Mouse (Mus musculus): Measurements from ENCODE around the gene Zfp219. TPM values are rescaled to one million over a fixed set of nuclear protein-coding genes. Genes with fewer than 3 reads are reported as not detected.

Gene Zfp219
- polyA plus RNA-seq, 1 experiment from 2014 or later = 105 TPM

DNA sequence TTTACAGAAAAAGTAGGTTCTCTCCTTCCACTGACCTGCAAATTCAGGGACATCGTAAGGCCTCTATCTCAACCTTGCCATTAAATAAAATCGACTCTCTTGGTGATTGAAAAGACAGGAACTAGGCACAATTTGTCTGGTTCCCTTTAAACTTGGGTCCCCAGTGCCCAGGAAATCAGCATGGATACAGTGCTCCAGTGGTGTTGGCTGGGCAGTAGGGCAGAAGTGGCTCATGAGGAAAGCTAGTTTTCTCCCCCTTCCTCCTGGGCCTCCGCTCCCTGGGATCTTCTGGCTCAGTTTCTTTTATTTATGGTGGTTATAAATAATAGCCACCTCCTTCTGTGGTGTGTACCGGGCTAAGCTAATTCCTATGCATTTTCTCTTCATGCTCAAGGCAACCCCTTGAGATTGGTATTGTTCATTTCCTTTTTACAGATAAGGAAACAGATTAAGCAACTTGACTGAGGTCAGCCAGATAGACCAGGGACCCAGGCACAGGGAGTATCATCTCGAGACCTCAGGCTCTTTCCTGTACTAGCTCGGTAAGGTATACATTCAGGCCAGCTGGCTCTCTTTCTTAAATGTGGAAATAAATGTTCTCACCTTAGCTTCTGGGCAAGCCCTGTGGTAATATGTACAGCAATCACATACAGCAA, 5.0 kb downstream of the Zfp219 start, which contains the start of gene Tmem253:
Gene Tmem253 (plus strand): TSS at position 214 of the 656 bp plus-strand sequence.
- Histone ChIP-seq H3K36me3 (ENCODE audit: control insufficient read depth, insufficient read depth, low read length) (no peaks in the 10 kb centered on the region), H3K27me3 (ENCODE audit: control insufficient read depth, insufficient read depth, low read length) (no peaks in the 10 kb centered on the region), H3K27ac (ENCODE audit: low read depth, low read length) (peak within 1 kb of the TSS; percentile 100), H3K4me1 (replicated peaks; ENCODE audit: control insufficient read depth, insufficient read depth, low read length) (peaks cover 42% of the 10 kb centered on the region), H3K9me3 (ENCODE audit: control insufficient read depth, low read length) (no peaks in the 10 kb centered on the region), H3K9ac (ENCODE audit: low read length) (peak within 1 kb of the TSS; percentile 96), H3K4me2 (ENCODE audit: low read depth, low read length, severe bottlenecking) (peak within 1 kb of the TSS; percentile 76), H3K4me3 (ENCODE audit: low read depth, low read length) (peak within 1 kb of the TSS; percentile 82)
- ATAC-seq (replicated peaks; ENCODE audit: low FRiP score) (no peak), DNase-seq (ENCODE audit: low spot score) (no peak)
- 50% methylated on average over 6 of the region's 6 CpGs for WGBS

DNA sequence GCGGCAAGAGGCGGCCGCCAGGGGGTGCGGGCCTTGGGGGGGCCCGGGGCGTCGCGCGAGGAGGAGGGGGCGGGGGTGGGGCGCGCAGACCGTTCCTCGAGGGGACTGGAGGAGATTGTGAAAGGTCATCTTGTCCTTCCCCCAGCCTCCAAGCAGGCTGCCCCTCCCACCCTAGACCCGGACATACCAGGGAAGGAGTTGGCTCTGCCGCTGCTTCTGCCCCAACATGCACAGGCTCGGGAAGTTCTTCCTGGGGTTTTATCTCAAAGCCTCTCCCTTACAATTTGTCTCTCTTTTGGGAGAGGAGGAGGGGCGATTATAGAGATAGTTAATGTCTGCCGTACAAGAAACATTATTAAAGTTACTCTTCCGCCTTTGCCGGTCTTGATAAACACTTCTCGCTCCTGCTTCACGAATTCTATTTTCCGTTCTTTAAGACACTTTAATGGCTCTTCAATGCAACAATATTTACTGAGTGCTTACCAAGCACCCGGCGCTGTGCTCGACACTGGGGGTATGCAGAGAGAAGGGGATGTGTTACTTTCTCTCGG, 5.7 kb downstream of the Zfp219 start:
- WGBS = under 1% methylated on average over 22 of the region's 28 CpGs
- H3K4me1 ChIP-seq (replicated peaks; ENCODE audit: control insufficient read depth, insufficient read depth, low read length) = peaks cover 44% of the 10 kb centered on the region
- no peak for DNase-seq (ENCODE audit: low spot score)
- H3K36me3 ChIP-seq (ENCODE audit: control insufficient read depth, insufficient read depth, low read length) = no peaks in the 10 kb centered on the region
- peak overlapping the region; percentile 76 for H3K4me2 ChIP-seq (ENCODE audit: low read depth, low read length, severe bottlenecking)
- ATAC-seq (replicated peaks; ENCODE audit: low FRiP score) = peak; percentile 24; the same call in 1 of the 2 replicates
- no peaks in the 10 kb centered on the region for H3K9me3 ChIP-seq (ENCODE audit: control insufficient read depth, low read length)
- H3K27me3 ChIP-seq (ENCODE audit: control insufficient read depth, insufficient read depth, low read length) = no peaks in the 10 kb centered on the region
- H3K9ac ChIP-seq (ENCODE audit: low read length) = peak overlapping the region; percentile 96
- H3K4me3 ChIP-seq (ENCODE audit: low read depth, low read length) = peak overlapping the region; percentile 82
- peak overlapping the region; percentile 100 for H3K27ac ChIP-seq (ENCODE audit: low read depth, low read length)

DNA sequence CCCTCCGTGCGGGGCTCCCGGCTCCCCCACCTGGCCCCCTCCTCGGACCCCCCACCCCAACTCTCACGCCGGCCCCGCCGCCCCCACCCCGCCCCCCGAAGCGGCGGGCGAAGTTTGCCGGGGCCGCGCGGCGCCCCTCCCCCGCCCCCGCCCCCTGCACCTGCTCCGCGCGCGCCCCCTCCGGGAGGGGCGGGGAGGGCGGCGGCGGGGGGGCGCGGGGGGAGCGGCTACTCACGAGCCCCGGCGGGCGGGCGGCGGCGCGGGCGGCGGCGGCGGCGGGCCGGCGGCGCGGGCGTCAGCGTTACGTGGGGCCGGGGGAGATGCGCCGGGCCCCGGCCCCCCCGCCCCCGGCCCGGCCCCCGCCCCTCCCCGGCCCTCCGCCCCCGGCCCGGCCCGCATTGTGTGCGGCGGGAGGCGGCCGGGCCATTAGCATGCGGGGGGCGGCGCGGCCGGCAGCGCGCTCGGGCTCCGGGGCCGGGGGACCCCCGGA, 6.2 kb downstream of the Zfp219 start:
- H3K4me2 ChIP-seq (ENCODE audit: low read depth, low read length, severe bottlenecking) = peak overlapping the region; percentile 76
- no peaks in the 10 kb centered on the region for H3K9me3 ChIP-seq (ENCODE audit: control insufficient read depth, low read length)
- WGBS = 2% methylated on average over 16 of the region's 80 CpGs
- H3K27ac ChIP-seq (ENCODE audit: low read depth, low read length) = peak overlapping the region; percentile 100
- peaks cover 49% of the 10 kb centered on the region for H3K4me1 ChIP-seq (replicated peaks; ENCODE audit: control insufficient read depth, insufficient read depth, low read length)
- peak overlapping the region; percentile 82 for H3K4me3 ChIP-seq (ENCODE audit: low read depth, low read length)
- DNase-seq (ENCODE audit: low spot score) (peak; percentile 89), ATAC-seq (replicated peaks; ENCODE audit: low FRiP score) (peak; percentile 5; the same call in 1 of the 2 replicates)
- no peaks in the 10 kb centered on the region for H3K36me3 ChIP-seq (ENCODE audit: control insufficient read depth, insufficient read depth, low read length)
- peak overlapping the region; percentile 96 for H3K9ac ChIP-seq (ENCODE audit: low read length)
- no peaks in the 10 kb centered on the region for H3K27me3 ChIP-seq (ENCODE audit: control insufficient read depth, insufficient read depth, low read length)

DNA sequence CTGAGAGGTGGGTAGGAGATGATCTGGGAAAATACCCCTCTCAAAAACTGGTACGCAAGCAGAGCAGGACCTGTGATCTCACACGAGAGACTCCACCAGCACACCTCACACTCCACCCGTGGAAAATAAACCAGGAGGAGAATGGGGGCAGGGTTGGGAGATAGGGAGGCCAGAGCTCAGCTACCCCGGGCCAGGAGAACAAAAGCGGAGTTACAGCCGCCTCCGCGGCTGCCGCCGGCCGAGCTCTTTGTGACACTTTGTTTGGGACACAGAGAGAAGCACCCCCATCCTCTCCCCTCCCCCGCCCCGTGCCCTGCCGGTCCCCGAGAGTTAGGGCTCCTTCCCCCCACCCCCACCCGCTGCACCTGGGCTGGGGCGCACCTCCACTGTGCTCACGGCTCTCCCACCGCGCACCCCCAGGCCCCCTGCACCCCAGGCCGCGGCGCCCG, 6.7 kb downstream of the Zfp219 start:
- peaks cover 49% of the 10 kb centered on the region for H3K4me1 ChIP-seq (replicated peaks; ENCODE audit: control insufficient read depth, insufficient read depth, low read length)
- H3K9me3 ChIP-seq (ENCODE audit: control insufficient read depth, low read length) = no peaks in the 10 kb centered on the region
- 2% methylated on average over 24 of the region's 24 CpGs for WGBS
- peak overlapping the region; percentile 76 for H3K4me2 ChIP-seq (ENCODE audit: low read depth, low read length, severe bottlenecking)
- H3K27ac ChIP-seq (ENCODE audit: low read depth, low read length) = peak overlapping the region; percentile 100
- H3K4me3 ChIP-seq (ENCODE audit: low read depth, low read length) = peak overlapping the region; percentile 82
- ATAC-seq (replicated peaks; ENCODE audit: low FRiP score) = peak; percentile 12
- H3K9ac ChIP-seq (ENCODE audit: low read length) = peak overlapping the region; percentile 96
- no peaks in the 10 kb centered on the region for H3K27me3 ChIP-seq (ENCODE audit: control insufficient read depth, insufficient read depth, low read length)
- H3K36me3 ChIP-seq (ENCODE audit: control insufficient read depth, insufficient read depth, low read length) = no peaks in the 10 kb centered on the region
- peak; percentile 85 for DNase-seq (ENCODE audit: low spot score)

DNA sequence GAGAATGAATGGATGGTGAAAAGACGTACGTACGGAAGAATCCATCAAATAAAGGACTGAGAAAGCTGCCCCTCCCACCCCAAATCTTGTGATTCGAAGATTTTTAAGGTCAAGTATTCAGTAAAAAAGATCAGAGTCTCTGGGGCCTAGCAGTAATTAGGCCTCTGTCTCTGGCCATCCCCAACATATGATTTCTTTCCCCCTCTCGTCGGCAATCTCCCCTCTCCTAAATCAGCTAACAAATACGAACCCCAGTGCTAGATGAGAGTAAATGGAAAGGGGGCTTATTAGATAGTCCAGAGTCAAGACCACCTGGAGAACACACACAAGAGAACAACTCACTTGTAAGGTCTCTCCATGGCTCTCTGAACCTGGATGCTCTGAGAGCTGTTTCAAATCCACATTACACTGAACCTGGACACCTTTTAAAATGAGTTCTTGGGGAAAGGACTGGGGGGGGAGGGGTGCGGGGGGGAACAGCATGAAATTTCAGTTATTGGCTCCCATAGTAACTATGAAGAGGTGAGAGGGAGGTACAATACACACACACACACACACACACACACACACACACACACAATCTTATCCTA, 7.4 kb downstream of the Zfp219 start:
- DNase-seq (ENCODE audit: low spot score) = no peak
- peak overlapping the region; percentile 100 for H3K27ac ChIP-seq (ENCODE audit: low read depth, low read length)
- peaks cover 5% of the 10 kb centered on the region for H3K36me3 ChIP-seq (ENCODE audit: control insufficient read depth, insufficient read depth, low read length)
- no peak for ATAC-seq (replicated peaks; ENCODE audit: low FRiP score)
- peak overlapping the region; percentile 96 for H3K9ac ChIP-seq (ENCODE audit: low read length)
- WGBS = 11% methylated on average over 8 of the region's 8 CpGs
- peaks cover 49% of the 10 kb centered on the region for H3K4me1 ChIP-seq (replicated peaks; ENCODE audit: control insufficient read depth, insufficient read depth, low read length)
- no peaks in the 10 kb centered on the region for H3K27me3 ChIP-seq (ENCODE audit: control insufficient read depth, insufficient read depth, low read length)
- H3K9me3 ChIP-seq (ENCODE audit: control insufficient read depth, low read length) = no peaks in the 10 kb centered on the region
- H3K4me2 ChIP-seq (ENCODE audit: low read depth, low read length, severe bottlenecking) = peak overlapping the region; percentile 76
- peak overlapping the region; percentile 82 for H3K4me3 ChIP-seq (ENCODE audit: low read depth, low read length)

DNA sequence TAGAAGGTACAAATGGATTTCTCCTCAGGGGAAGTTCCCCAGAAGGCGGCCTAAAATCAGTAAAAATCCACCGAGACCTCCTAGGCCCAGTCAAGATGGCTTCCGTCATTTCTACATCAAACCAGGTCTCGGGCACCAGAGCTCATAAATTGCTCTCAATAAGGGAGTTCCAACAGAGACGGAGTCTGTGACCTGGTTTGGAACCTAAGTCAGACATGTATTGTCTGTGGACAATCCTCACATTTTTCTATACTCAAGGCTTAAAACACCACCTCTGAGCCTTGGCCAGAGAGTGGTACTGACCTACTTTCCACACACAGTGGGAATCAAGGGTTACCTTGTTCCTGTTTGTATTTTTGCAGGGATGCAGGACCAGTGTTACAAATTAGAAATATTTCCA, 8.0 kb downstream of the Zfp219 start:
- peaks cover 51% of the 10 kb centered on the region for H3K4me1 ChIP-seq (replicated peaks; ENCODE audit: control insufficient read depth, insufficient read depth, low read length)
- peak overlapping the region; percentile 100 for H3K27ac ChIP-seq (ENCODE audit: low read depth, low read length)
- H3K4me3 ChIP-seq (ENCODE audit: low read depth, low read length) = peak overlapping the region; percentile 82
- H3K9me3 ChIP-seq (ENCODE audit: control insufficient read depth, low read length) = no peaks in the 10 kb centered on the region
- WGBS = 47% methylated on average over 5 of the region's 5 CpGs
- H3K9ac ChIP-seq (ENCODE audit: low read length) = peak overlapping the region; percentile 96
- DNase-seq (ENCODE audit: low spot score) (no peak), ATAC-seq (replicated peaks; ENCODE audit: low FRiP score) (no peak)
- peaks cover 5% of the 10 kb centered on the region for H3K36me3 ChIP-seq (ENCODE audit: control insufficient read depth, insufficient read depth, low read length)
- no peaks in the 10 kb centered on the region for H3K27me3 ChIP-seq (ENCODE audit: control insufficient read depth, insufficient read depth, low read length)
- peak overlapping the region; percentile 76 for H3K4me2 ChIP-seq (ENCODE audit: low read depth, low read length, severe bottlenecking)

DNA sequence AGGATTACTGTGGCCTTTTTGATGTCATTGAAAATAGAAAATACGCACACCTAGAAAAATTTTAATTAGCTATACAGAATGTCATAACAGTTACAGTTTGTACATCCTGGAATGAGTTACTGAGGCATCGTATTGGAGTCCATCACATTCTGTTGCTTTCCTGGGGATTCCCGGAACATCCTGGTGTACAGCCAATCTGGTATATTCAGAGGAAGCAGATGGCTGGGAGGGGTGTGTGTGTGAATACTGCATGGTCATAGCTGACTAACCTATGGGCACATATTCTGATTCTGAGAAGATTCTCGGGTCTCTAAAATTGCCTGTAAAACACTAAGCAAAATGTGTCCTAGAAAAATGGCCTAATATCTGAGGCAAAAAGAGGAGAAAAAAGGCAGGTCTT, 8.4 kb downstream of the Zfp219 start:
- peaks cover 52% of the 10 kb centered on the region for H3K4me1 ChIP-seq (replicated peaks; ENCODE audit: control insufficient read depth, insufficient read depth, low read length)
- H3K27ac ChIP-seq (ENCODE audit: low read depth, low read length) = peak overlapping the region; percentile 100
- H3K9ac ChIP-seq (ENCODE audit: low read length) = peak overlapping the region; percentile 96
- ATAC-seq (replicated peaks; ENCODE audit: low FRiP score) (no peak), DNase-seq (ENCODE audit: low spot score) (no peak)
- no peaks in the 10 kb centered on the region for H3K27me3 ChIP-seq (ENCODE audit: control insufficient read depth, insufficient read depth, low read length)
- H3K9me3 ChIP-seq (ENCODE audit: control insufficient read depth, low read length) = no peaks in the 10 kb centered on the region
- peaks cover 6% of the 10 kb centered on the region for H3K36me3 ChIP-seq (ENCODE audit: control insufficient read depth, insufficient read depth, low read length)
- peak overlapping the region; percentile 76 for H3K4me2 ChIP-seq (ENCODE audit: low read depth, low read length, severe bottlenecking)
- peak overlapping the region; percentile 82; the same call in 1 of the 2 replicates for H3K4me3 ChIP-seq (ENCODE audit: low read depth, low read length)
- 76% methylated on average over 4 of the region's 4 CpGs for WGBS

DNA sequence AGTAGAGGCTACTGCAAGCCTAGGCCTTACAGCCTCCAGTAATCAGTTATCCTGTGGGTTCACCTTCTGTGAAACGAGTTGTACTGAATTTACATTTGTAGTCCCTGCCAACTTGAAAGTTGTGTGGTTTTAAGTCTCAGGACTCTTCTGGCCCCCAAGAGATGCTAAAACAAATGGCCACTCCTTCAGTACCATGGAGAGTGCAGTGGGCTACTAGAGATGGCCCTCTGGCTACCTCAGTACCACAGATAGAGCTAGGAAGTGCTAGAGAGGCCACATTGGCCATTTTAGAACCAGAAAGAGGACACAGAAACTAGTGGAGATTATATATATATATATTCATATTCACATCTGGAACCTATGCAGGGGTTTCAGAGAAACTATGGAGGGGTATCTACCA, 8.8 kb downstream of the Zfp219 start:
- Histone ChIP-seq H3K4me1 (replicated peaks; ENCODE audit: control insufficient read depth, insufficient read depth, low read length) (peaks cover 51% of the 10 kb centered on the region), H3K4me3 (ENCODE audit: low read depth, low read length) (no peak overlapping the region)

More for the DNA sequence above, 8.8 kb downstream of the Zfp219 start:
- Histone ChIP-seq H3K9me3 (ENCODE audit: control insufficient read depth, low read length) (no peaks in the 10 kb centered on the region), H3K27ac (ENCODE audit: low read depth, low read length) (peak overlapping the region; percentile 100), H3K36me3 (ENCODE audit: control insufficient read depth, insufficient read depth, low read length) (peaks cover 9% of the 10 kb centered on the region), H3K4me2 (ENCODE audit: low read depth, low read length, severe bottlenecking) (peak overlapping the region; percentile 75), H3K27me3 (ENCODE audit: control insufficient read depth, insufficient read depth, low read length) (no peaks in the 10 kb centered on the region), H3K9ac (ENCODE audit: low read length) (peak overlapping the region; percentile 41)
- 35% methylated on average over 1 of the region's 1 CpGs for WGBS
- DNase-seq (ENCODE audit: low spot score) (no peak), ATAC-seq (replicated peaks; ENCODE audit: low FRiP score) (no peak)
